Mouse (Mus musculus) G1E (cell line): Measurements from ENCODE around the gene Arhgef10l.

Experiments
- CTCF ChIP-seq: IDR thresholded peaks from 2 replicates; pipeline ENCODE4 v1.5.1; 2012; ENCODE audit warnings: low read depth, low read length, inconsistent platforms, mixed read lengths
- POLR2AphosphoS5 ChIP-seq: IDR thresholded peaks from 2 replicates; pipeline ENCODE4 v1.6.1; 2012; ENCODE audit warnings: low read depth, low read length, inconsistent platforms; ENCODE audit not compliant: insufficient replicate concordance
- TAL1 ChIP-seq: conservative IDR thresholded peaks from 2 replicates; pipeline ENCODE4 v1.6.1; 2012; ENCODE audit warnings: low read depth, low read length, inconsistent platforms, mixed read lengths

DNA sequence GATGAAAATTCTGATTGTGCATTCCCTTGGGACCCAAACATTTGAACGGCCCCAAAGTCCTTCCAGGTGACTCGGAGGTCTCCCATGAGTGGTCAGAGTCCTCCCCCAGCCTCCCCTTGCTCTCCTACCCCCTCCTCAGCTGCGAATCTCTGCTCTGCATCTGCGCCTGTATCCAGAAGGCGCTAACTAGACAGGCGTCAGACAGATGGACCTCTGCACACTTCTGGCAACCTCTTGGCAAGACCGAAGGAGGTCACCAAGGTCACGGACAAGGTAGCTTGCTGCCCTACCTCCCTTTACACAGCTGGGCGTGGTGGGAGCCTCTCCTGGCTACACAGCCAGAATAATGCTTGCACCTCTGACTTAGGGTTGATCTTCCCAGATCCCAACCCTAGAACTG, 25.1 kb downstream of the Arhgef10l start:
- TF ChIP-seq TAL1 (no peak), CTCF (no peak), POLR2AphosphoS5 (no peak)
